ENCODE assay signal across 15 mouse cellular contexts in the genomic region with DNA sequence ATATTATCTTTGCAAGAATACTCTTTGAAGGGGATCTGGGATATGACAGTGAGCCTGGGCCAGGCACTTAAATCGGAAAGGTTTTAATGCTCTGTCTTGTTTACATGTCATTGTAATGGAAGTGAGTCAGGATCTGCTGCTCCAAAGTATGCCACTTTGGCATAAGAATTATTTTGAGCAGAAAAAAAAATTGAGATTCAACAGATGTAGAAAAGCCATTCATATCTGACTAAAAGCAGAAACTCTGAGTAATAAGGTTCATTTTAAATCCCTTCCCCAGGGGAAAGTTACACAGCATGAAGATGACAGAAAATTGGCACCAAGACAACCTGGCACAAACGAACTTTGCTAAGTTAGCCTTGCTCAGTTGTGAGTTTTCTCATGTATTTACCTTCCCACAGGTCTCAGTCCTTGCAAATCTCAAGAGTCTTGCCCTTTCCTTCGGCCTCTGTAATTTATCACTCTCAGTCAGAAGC.
DNase-seq lines count a peak whose midpoint lies in the region; ATAC-seq and TF ChIP-seq lines count a peak whose summit lies in the region.
"Had no signal": no experiment of that assay in that cellular context is flagged by ENCODE, and none has a peak within 500 bp of the region (broad histone marks: within the 10 kb centered on the region; RNA-seq: fewer than 3 reads in every experiment).

No protein-coding gene starts in this region.

- no peaks in the 10 kb centered on the region for H3K9me3 ChIP-seq in limb, embryonic 14.5 days (ENCODE audit: control insufficient read depth, low read length)
- no peaks in the 10 kb centered on the region for H3K9me3 ChIP-seq in limb, embryonic 10.5 days (replicated peaks)
- no peaks in the 10 kb centered on the region for H3K9me3 ChIP-seq in stomach, embryonic 16.5 days (replicated peaks; ENCODE audit: control insufficient read depth, low read length)
- H3K9me3 ChIP-seq in midbrain, embryonic 16.5 days (replicated peaks; ENCODE audit: control insufficient read depth, low read length, poor library complexity, severe bottlenecking): no peaks in the 10 kb centered on the region
- H3K9me3 ChIP-seq: heart, embryonic 10.5 days; liver, embryonic 12.5 days had no signal

- H3K4me2 ChIP-seq in limb, embryonic 14.5 days (replicated peaks; ENCODE audit: low read depth, low read length, severe bottlenecking): no peak overlapping the region
- H3K4me2 ChIP-seq in stomach, embryonic 16.5 days (ENCODE audit: low read depth, low read length): no peak overlapping the region
- no peak overlapping the region for H3K4me2 ChIP-seq in midbrain, embryonic 16.5 days (ENCODE audit: low read length)
- H3K4me2 ChIP-seq: hindbrain, embryonic 14.5 days; liver, embryonic 12.5 days had no signal

- no peaks in the 10 kb centered on the region for H3K4me1 ChIP-seq in limb, embryonic 14.5 days (ENCODE audit: control insufficient read depth, insufficient read depth, low read length)
- H3K4me1 ChIP-seq in limb, embryonic 10.5 days: no peaks in the 10 kb centered on the region
- no peaks in the 10 kb centered on the region for H3K4me1 ChIP-seq in stomach, embryonic 16.5 days (ENCODE audit: control insufficient read depth, insufficient read depth, low read length)
- H3K4me1 ChIP-seq in midbrain, embryonic 16.5 days (ENCODE audit: control insufficient read depth, insufficient read depth, low read length): peaks cover 10% of the 10 kb centered on the region; the same call in 1 of the 2 replicates
- H3K4me1 ChIP-seq: heart, embryonic 10.5 days; liver, embryonic 12.5 days had no signal

- 53% methylated on average over 3 of the region's 3 CpGs for WGBS in limb, embryonic 14.5 days
- 67% methylated on average over 3 of the region's 3 CpGs for WGBS in limb, embryonic 10.5 days
- 23% methylated on average over 3 of the region's 3 CpGs for WGBS in stomach, embryonic 16.5 days
- 67% methylated on average over 3 of the region's 3 CpGs for WGBS in midbrain, embryonic 16.5 days

- peak; percentile 44 for DNase-seq in adrenal gland, postnatal 14 days
- no peak for DNase-seq in adrenal gland, postnatal 4 days (ENCODE audit: low spot score in 2 of 2)
- DNase-seq in limb, embryonic 14.5 days (ENCODE audit: low spot score): peak; percentile 15
- DNase-seq in limb, embryonic 10.5 days (ENCODE audit: low spot score): no peak
- DNase-seq in brain, embryonic 14.5 days (ENCODE audit: low read depth): peak; percentile 43
- no peak for DNase-seq in kidney, postnatal 10 days
- DNase-seq: B cell, adult 2 months; cerebellum, adult 9-11 months; lung, postnatal 14 days had no signal

- no peak for TF ChIP-seq CTCF in brain, embryonic 14.5 days (IDR thresholded peaks at IDR 0.05; ENCODE audit: borderline replicate concordance, extremely low read depth, insufficient read depth, insufficient read length)

- no peaks in the 10 kb centered on the region for H3K36me3 ChIP-seq in limb, embryonic 14.5 days (ENCODE audit: control insufficient read depth, insufficient read depth, low read length)
- H3K36me3 ChIP-seq in limb, embryonic 10.5 days: no peaks in the 10 kb centered on the region
- H3K36me3 ChIP-seq in stomach, embryonic 16.5 days (ENCODE audit: control insufficient read depth, insufficient read depth, low read length): no peaks in the 10 kb centered on the region
- no peaks in the 10 kb centered on the region for H3K36me3 ChIP-seq in midbrain, embryonic 16.5 days (ENCODE audit: control insufficient read depth, insufficient read depth, low read length)
- H3K36me3 ChIP-seq: heart, embryonic 10.5 days; liver, embryonic 12.5 days had no signal

- H3K4me3 ChIP-seq in limb, embryonic 14.5 days (replicated peaks; ENCODE audit: low read length): no peak overlapping the region
- H3K4me3 ChIP-seq in limb, embryonic 10.5 days: no peak overlapping the region
- no peak overlapping the region for H3K4me3 ChIP-seq in stomach, embryonic 16.5 days (replicated peaks; ENCODE audit: low read length)
- no peak overlapping the region for H3K4me3 ChIP-seq in midbrain, embryonic 16.5 days (ENCODE audit: low read depth, low read length)
- H3K4me3 ChIP-seq: heart, embryonic 10.5 days; left cerebral cortex, adult 2 months; liver, embryonic 12.5 days had no signal

- no peak overlapping the region for H3K27ac ChIP-seq in limb, embryonic 14.5 days (replicated peaks; ENCODE audit: low read depth, low read length)
- H3K27ac ChIP-seq in limb, embryonic 10.5 days: no peak overlapping the region
- no peak overlapping the region; the same call in 1 of the 2 replicates for H3K27ac ChIP-seq in stomach, embryonic 16.5 days (ENCODE audit: low read length)
- no peak overlapping the region for H3K27ac ChIP-seq in midbrain, embryonic 16.5 days (ENCODE audit: low read length)
- H3K27ac ChIP-seq: heart, embryonic 10.5 days; hindbrain, embryonic 14.5 days; liver, embryonic 12.5 days had no signal

- TF ChIP-seq POLR2A in limb, embryonic 14.5 days (IDR thresholded peaks at IDR 0.05; ENCODE audit: borderline replicate concordance, extremely low read depth, insufficient read depth, insufficient read length): no peak
- TF ChIP-seq POLR2A in brain, embryonic 14.5 days (IDR thresholded peaks at IDR 0.05; ENCODE audit: borderline replicate concordance, extremely low read depth, insufficient read depth, insufficient read length, poor library complexity, severe bottlenecking): no peak

- no peaks in the 10 kb centered on the region for H3K27me3 ChIP-seq in limb, embryonic 14.5 days (ENCODE audit: control insufficient read depth, insufficient read depth, low read length)
- H3K27me3 ChIP-seq in limb, embryonic 10.5 days (ENCODE audit: low read depth, poor library complexity, severe bottlenecking): no peaks in the 10 kb centered on the region
- no peaks in the 10 kb centered on the region for H3K27me3 ChIP-seq in stomach, embryonic 16.5 days (ENCODE audit: control insufficient read depth, insufficient read depth, low read length)
- H3K27me3 ChIP-seq in midbrain, embryonic 16.5 days (ENCODE audit: control insufficient read depth, insufficient read depth, low read depth, low read length): no peaks in the 10 kb centered on the region
- H3K27me3 ChIP-seq: liver, embryonic 12.5 days had no signal

- no peak for ATAC-seq in limb, embryonic 14.5 days (ENCODE audit: low FRiP score, low read depth)
- ATAC-seq in stomach, embryonic 16.5 days (ENCODE audit: insufficient read depth, low FRiP score): peak; percentile 79; the same call in 1 of the 2 replicates
- ATAC-seq in midbrain, embryonic 16.5 days: no peak
- ATAC-seq: liver, embryonic 12.5 days had no signal

- no peak overlapping the region for H3K9ac ChIP-seq in limb, embryonic 14.5 days (ENCODE audit: low read depth, low read length, severe bottlenecking)
- H3K9ac ChIP-seq in stomach, embryonic 16.5 days (ENCODE audit: low read length): no peak overlapping the region
- no peak overlapping the region for H3K9ac ChIP-seq in midbrain, embryonic 16.5 days (ENCODE audit: low read depth, low read length)
- H3K9ac ChIP-seq: hindbrain, embryonic 14.5 days; liver, embryonic 12.5 days had no signal

Comparison
In these comparisons a context has a peak if more than half of its experiments do, and no peak if none do; other contexts are left out.
1. DNase-seq: peak in adrenal gland, postnatal 14 days (single experiment), limb, embryonic 14.5 days (single experiment) and brain, embryonic 14.5 days (single experiment); none in adrenal gland, postnatal 4 days (0 of 2), limb, embryonic 10.5 days (single experiment) and kidney, postnatal 10 days (single experiment).